Mouse (Mus musculus) ES-E14 (cell line): ENCODE results near the gene Fstl3. TPM values are rescaled to one million over a fixed set of nuclear protein-coding genes. Genes with fewer than 3 reads are reported as not detected.

ENCODE experiments used
- DNase-seq: peaks from one replicate; pipeline ENCODE4 v3.0.0-alpha.2; 2013; ENCODE audit warnings: low read depth, low spot score
- H3K27ac ChIP-seq: 2 replicates; pipeline ENCODE4 v1.5.1; 2012; ENCODE audit warnings: low read depth, mild to moderate bottlenecking, low read length, moderate library complexity, mixed read lengths; ENCODE audit not compliant: poor library complexity, insufficient read depth, severe bottlenecking
- H3K36me3 ChIP-seq: 2 replicates; pipeline ENCODE4 v1.6.1; 2012; ENCODE audit warnings: mild to moderate bottlenecking, low read length, moderate library complexity, mixed read lengths; ENCODE audit not compliant: control insufficient read depth, poor library complexity, insufficient read depth, severe bottlenecking
- H3K4me1 ChIP-seq, 2 experiments: fragments of 150-350 bp in 1 of 2; sonication (generic) in 1 of 2; 2 replicates each; pipeline ENCODE4 v1.6.1; 2012; ENCODE audit warnings: low read length in 2 of 2, mild to moderate bottlenecking in 1 of 2, mixed read lengths in 1 of 2; ENCODE audit not compliant: control insufficient read depth in 2 of 2, insufficient read depth in 2 of 2, poor library complexity in 1 of 2
- H3K4me3 ChIP-seq, 2 experiments: fragments of 150-350 bp in 1 of 2; sonication (generic) in 1 of 2; 2 replicates each; pipeline ENCODE4 v1.5.1; 2012; ENCODE audit warnings: low read length in 2 of 2, low read depth in 1 of 2, mild to moderate bottlenecking in 1 of 2, mixed read lengths in 1 of 2; ENCODE audit not compliant: insufficient read depth in 1 of 2, poor library complexity in 1 of 2, severe bottlenecking in 1 of 2
- H3K9ac ChIP-seq: 2 replicates; pipeline ENCODE4 v1.6.1; 2012; ENCODE audit warnings: low read depth, mild to moderate bottlenecking, low read length, mixed read lengths; ENCODE audit not compliant: poor library complexity, insufficient read depth, severe bottlenecking
- H3K9me3 ChIP-seq: fragments of 150-350 bp; sonication (generic); 2 replicates; pipeline ENCODE4 v1.6.1; 2012; ENCODE audit warnings: low read depth, mild to moderate bottlenecking, low read length; ENCODE audit not compliant: control insufficient read depth, insufficient read depth
- CHD2 ChIP-seq: IDR thresholded peaks from 2 replicates; pipeline ENCODE4 v1.6.1; 2014; ENCODE audit warnings: mild to moderate bottlenecking, low read depth, low read length, inconsistent platforms
- HCFC1 ChIP-seq: IDR thresholded peaks from 2 replicates; pipeline ENCODE4 v1.6.1; 2012; ENCODE audit warnings: low read length, inconsistent platforms, borderline replicate concordance; ENCODE audit not compliant: insufficient read depth
- MAFK ChIP-seq: IDR thresholded peaks from 2 replicates; pipeline ENCODE4 v1.6.1; 2014; ENCODE audit warnings: mild to moderate bottlenecking, low read depth, low read length, inconsistent platforms; ENCODE audit not compliant: insufficient read depth
- ZC3H11A ChIP-seq: IDR thresholded peaks from 2 replicates; pipeline ENCODE4 v1.6.1; 2012; ENCODE audit warnings: low read depth, mild to moderate bottlenecking, inconsistent platforms, low read length, borderline replicate concordance
- ZNF384 ChIP-seq: IDR thresholded peaks from 2 replicates; pipeline ENCODE4 v1.6.1; 2012; ENCODE audit warnings: low read depth, low read length, inconsistent platforms
- in situ Hi-C, 2 experiments: fragments of 600-800 bp; cut with MboI; formaldehyde crosslinking; loops; one replicate each; pipeline ENCODE4 v1.15.1; 2025; ENCODE audit warnings: low sequenced_read_pairs in 2 of 2, inconsistent platforms in 1 of 2; ENCODE audit not compliant: unreplicated experiment in 2 of 2
- total RNA-seq: library from RNA; depleted of rRNA; stranded (reverse); fragments of 300-350 nt; gene quantifications from 2 replicates; pipeline ENCODE4 v1.2.3, GENCODE M21; 2012

Gene Fstl3
- total RNA-seq, 1 experiment, result 7.1 TPM

- DNase-seq, result peak; percentile 94
- H3K27ac ChIP-seq, result peak overlapping the region; percentile 79
- H3K4me1 ChIP-seq, result peaks cover 2 to 17% of the 10 kb centered on the region in 2 experiments; a peak in 1 of 4 replicates
- in situ Hi-C loops, result no loop called here
- peaks cover 13% of the 10 kb centered on the region; the same call in 1 of the 2 replicates for H3K36me3 ChIP-seq
- H3K4me3 ChIP-seq, result peak overlapping the region; percentile 79 to 81
- TF ChIP-seq HCFC1 (no peak), MAFK (no peak), CHD2 (no peak), ZC3H11A (no peak), ZNF384 (peak; percentile 88)
- H3K9me3 ChIP-seq, result no peaks in the 10 kb centered on the region
- peak overlapping the region; percentile 68 for H3K9ac ChIP-seq
Observed at GRCm38 (mm10) chr10:79767372-79768244, 9.5 kb upstream of the Fstl3 start.

- in situ Hi-C loops, result no loop called here
Observed at GRCm38 (mm10) chr10:79768400-79768799, 8.7 kb upstream of the Fstl3 start.

DNA sequence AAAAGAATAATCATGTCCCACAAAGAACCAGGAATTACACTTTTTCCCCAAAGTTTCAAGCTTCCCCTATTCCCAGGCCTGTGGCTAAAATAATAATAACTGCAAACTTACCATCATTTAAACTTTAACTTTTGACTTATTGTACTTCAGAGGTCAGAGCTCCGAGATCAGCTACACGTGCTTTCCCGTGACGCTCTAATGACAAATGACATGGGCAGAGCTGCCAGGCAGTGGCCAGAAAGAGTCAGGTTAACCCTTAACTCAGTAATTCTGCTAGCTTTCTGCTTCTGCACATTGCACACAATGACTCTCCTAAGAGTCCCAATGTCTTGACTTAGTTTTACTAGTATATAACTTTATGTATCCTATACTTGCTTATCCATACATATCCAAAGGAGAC, 7.7 kb upstream of the Fstl3 start:
- TF ChIP-seq MAFK, result no peak
- TF ChIP-seq ZC3H11A, result no peak
- no peak for TF ChIP-seq ZNF384
- TF ChIP-seq HCFC1, result no peak
- no peak for TF ChIP-seq CHD2
- no peak for DNase-seq
- in situ Hi-C loops, result no loop called here

More at GRCm38 (mm10) chr10:79768400-79768799, 8.7 kb upstream of the Fstl3 start:
- Histone ChIP-seq H3K4me3 (no peak overlapping the region), H3K4me1 (peaks cover 2 to 17% of the 10 kb centered on the region in 2 experiments; a peak in 1 of 4 replicates), H3K9me3 (no peaks in the 10 kb centered on the region), H3K9ac (no peak overlapping the region), H3K27ac (no peak overlapping the region), H3K36me3 (peaks cover 6% of the 10 kb centered on the region; the same call in 1 of the 2 replicates)
- peak; percentile 77 for DNase-seq
- peak; percentile 37; the same call in 1 of the 2 replicates for TF ChIP-seq ZC3H11A
- TF ChIP-seq ZNF384, result no peak

GRCm38 (mm10) chr10:79772320-79772719, 4.8 kb upstream of the Fstl3 start:
- DNase-seq, result peak; percentile 51
- no peak for TF ChIP-seq ZNF384
- no peak for TF ChIP-seq MAFK
- no peak for TF ChIP-seq HCFC1
- TF ChIP-seq ZC3H11A, result no peak
- no peak for TF ChIP-seq CHD2
- in situ Hi-C loops, result no loop called here

More for the DNA sequence above, 7.7 kb upstream of the Fstl3 start:
- H3K9ac ChIP-seq, result no peak overlapping the region
- no peaks in the 10 kb centered on the region for H3K9me3 ChIP-seq
- peaks cover 3% of the 10 kb centered on the region; the same call in 1 of the 2 replicates for H3K36me3 ChIP-seq
- no peak overlapping the region for H3K4me3 ChIP-seq
- H3K27ac ChIP-seq, result no peak overlapping the region
- H3K4me1 ChIP-seq, result peaks cover 2 to 15% of the 10 kb centered on the region in 2 experiments; a peak in 1 of 4 replicates

More at GRCm38 (mm10) chr10:79772320-79772719, 4.8 kb upstream of the Fstl3 start:
- Histone ChIP-seq H3K27ac (no peak overlapping the region), H3K36me3 (no peaks in the 10 kb centered on the region), H3K9me3 (no peaks in the 10 kb centered on the region), H3K4me3 (no peak overlapping the region), H3K4me1 (peaks cover 0 to 7% of the 10 kb centered on the region in 2 experiments; a peak in 1 of 4 replicates), H3K9ac (no peak overlapping the region)
